Mouse (Mus musculus) neural tube, embryonic 12.5 days (tissue): ENCODE measurements at regions not wholly inside any gene's neighbourhood (a gene's known extent, or its start where the extent isn't known, plus 50 kb on each side); places are given as distances from the start of the nearest gene placed in this dataset.

ENCODE experiments used
- ATAC-seq: fragments of 200-750 bp; cut with Nextera tagmentation; 2 replicates; pipeline ENCODE4 v1.8.0; 2017; ENCODE audit warnings: low read depth, mild to moderate bottlenecking, moderate TSS enrichment, moderate library complexity; ENCODE audit not compliant: low FRiP score
- H3K27ac ChIP-seq: fragments of 300-500 bp; sonication (generic); 2 replicates; pipeline ENCODE4 v1.5.1; 2016
- H3K27me3 ChIP-seq: fragments of 300-500 bp; sonication (generic); replicated peaks from 2 replicates; pipeline ENCODE4 v1.6.1; 2016; ENCODE audit warnings: mild to moderate bottlenecking
- H3K36me3 ChIP-seq: fragments of 300-500 bp; sonication (generic); 2 replicates; pipeline ENCODE4 v1.6.1; 2016; ENCODE audit warnings: mild to moderate bottlenecking
- H3K4me1 ChIP-seq: fragments of 300-500 bp; sonication (generic); 2 replicates; pipeline ENCODE4 v1.6.1; 2016
- H3K4me2 ChIP-seq: fragments of 300-500 bp; sonication (generic); replicated peaks from 2 replicates; pipeline ENCODE4 v1.6.1; 2016; ENCODE audit warnings: mild to moderate bottlenecking
- H3K4me3 ChIP-seq: fragments of 300-500 bp; sonication (generic); 2 replicates; pipeline ENCODE4 v1.5.1; 2016
- H3K9ac ChIP-seq: fragments of 300-500 bp; sonication (generic); 2 replicates; pipeline ENCODE4 v1.6.1; 2016; ENCODE audit warnings: mild to moderate bottlenecking
- H3K9me3 ChIP-seq: fragments of 300-500 bp; sonication (generic); 2 replicates; pipeline ENCODE4 v1.6.1; 2016; ENCODE audit warnings: mild to moderate bottlenecking
- WGBS: fragments of 180-500 bp; shearing (Covaris S2); methylation state at CpG from one replicate; pipeline ENCODE4 v1.1.7; 2016; 5-methylcytosine and 5-hydroxymethylcytosine counted together

- H3K27ac ChIP-seq: no peak overlapping the region
- no peak overlapping the region for H3K4me2 ChIP-seq
- no peaks in the 10 kb centered on the region for H3K27me3 ChIP-seq
- H3K9me3 ChIP-seq: 0 out of 2 replicates have a peak, but pooled peaks cover 5% of the 10 kb centered on the region
- WGBS: 72% methylated on average over 1 of the region's 1 CpGs
- H3K36me3 ChIP-seq: no peaks in the 10 kb centered on the region
- ATAC-seq: no peak
- H3K4me1 ChIP-seq: no peaks in the 10 kb centered on the region
- no peak overlapping the region for H3K4me3 ChIP-seq
- no peak overlapping the region for H3K9ac ChIP-seq
Observed at GRCm38 (mm10) chr13:91344139-91344538, 115.9 kb upstream of the Ssbp2 start.

GRCm38 (mm10) chr13:91348489-91349083 is 111.5 kb upstream of the Ssbp2 start:
- 83% methylated on average over 12 of the region's 12 CpGs for WGBS
- peak; percentile 63 for ATAC-seq
- no peaks in the 10 kb centered on the region for H3K36me3 ChIP-seq
- no peaks in the 10 kb centered on the region for H3K4me1 ChIP-seq
- no peak overlapping the region for H3K4me3 ChIP-seq
- no peaks in the 10 kb centered on the region for H3K27me3 ChIP-seq
- 0 out of 2 replicates have a peak, but pooled peaks cover 5% of the 10 kb centered on the region for H3K9me3 ChIP-seq
- no peak overlapping the region for H3K27ac ChIP-seq
- H3K9ac ChIP-seq: no peak overlapping the region
- H3K4me2 ChIP-seq: no peak overlapping the region

GRCm38 (mm10) chr13:91352311-91352710 is 107.8 kb upstream of the Ssbp2 start:
- H3K4me1 ChIP-seq: no peaks in the 10 kb centered on the region
- H3K9me3 ChIP-seq: no peaks in the 10 kb centered on the region
- no peaks in the 10 kb centered on the region for H3K36me3 ChIP-seq
- no peak overlapping the region for H3K27ac ChIP-seq
- WGBS: 91% methylated on average over 8 of the region's 8 CpGs
- no peak overlapping the region for H3K9ac ChIP-seq
- no peak for ATAC-seq
- H3K4me3 ChIP-seq: no peak overlapping the region
- H3K27me3 ChIP-seq: no peaks in the 10 kb centered on the region
- H3K4me2 ChIP-seq: no peak overlapping the region

- no peaks in the 10 kb centered on the region for H3K9me3 ChIP-seq
- H3K4me1 ChIP-seq: no peaks in the 10 kb centered on the region
- H3K27ac ChIP-seq: no peak overlapping the region
- 83% methylated on average over 9 of the region's 9 CpGs for WGBS
- H3K4me2 ChIP-seq: no peak overlapping the region
- no peak overlapping the region for H3K4me3 ChIP-seq
- ATAC-seq: no peak
- no peaks in the 10 kb centered on the region for H3K27me3 ChIP-seq
- no peak overlapping the region for H3K9ac ChIP-seq
- no peaks in the 10 kb centered on the region for H3K36me3 ChIP-seq
Observed at GRCm38 (mm10) chr13:91356516-91356915, 103.6 kb upstream of the Ssbp2 start.

GRCm38 (mm10) chr13:91360121-91360520 is 100.0 kb upstream of the Ssbp2 start:
- 82% methylated on average over 6 of the region's 6 CpGs for WGBS

GRCm38 (mm10) chr13:91365270-91365952 is 94.7 kb upstream of the Ssbp2 start:
- H3K27ac ChIP-seq: no peak overlapping the region
- no peak overlapping the region for H3K4me2 ChIP-seq
- H3K36me3 ChIP-seq: no peaks in the 10 kb centered on the region
- WGBS: 67% methylated on average over 2 of the region's 2 CpGs
- no peaks in the 10 kb centered on the region for H3K9me3 ChIP-seq
- H3K27me3 ChIP-seq: no peaks in the 10 kb centered on the region
- ATAC-seq: peak; percentile 51; the same call in 1 of the 2 replicates
- H3K4me3 ChIP-seq: no peak overlapping the region
- H3K9ac ChIP-seq: no peak overlapping the region
- peaks cover 9% of the 10 kb centered on the region for H3K4me1 ChIP-seq

More at GRCm38 (mm10) chr13:91360121-91360520, 100.0 kb upstream of the Ssbp2 start:
- Histone ChIP-seq H3K36me3 (no peaks in the 10 kb centered on the region), H3K9ac (no peak overlapping the region), H3K4me2 (no peak overlapping the region), H3K4me3 (no peak overlapping the region), H3K9me3 (no peaks in the 10 kb centered on the region), H3K27ac (no peak overlapping the region), H3K27me3 (no peaks in the 10 kb centered on the region), H3K4me1 (no peaks in the 10 kb centered on the region)
- no peak for ATAC-seq

GRCm38 (mm10) chr13:91366540-91366939 is 93.5 kb upstream of the Ssbp2 start:
- no peaks in the 10 kb centered on the region for H3K36me3 ChIP-seq
- no peak overlapping the region for H3K9ac ChIP-seq
- no peaks in the 10 kb centered on the region for H3K27me3 ChIP-seq
- H3K4me3 ChIP-seq: no peak overlapping the region
- ATAC-seq: no peak
- no peak overlapping the region for H3K4me2 ChIP-seq
- H3K27ac ChIP-seq: no peak overlapping the region
- WGBS: 84% methylated on average over 4 of the region's 4 CpGs
- peaks cover 14% of the 10 kb centered on the region for H3K4me1 ChIP-seq
- no peaks in the 10 kb centered on the region for H3K9me3 ChIP-seq

GRCm38 (mm10) chr13:91367896-91368556 is 92.1 kb upstream of the Ssbp2 start:
- ATAC-seq: no peak
- no peak overlapping the region for H3K4me3 ChIP-seq
- H3K27me3 ChIP-seq: no peaks in the 10 kb centered on the region
- H3K36me3 ChIP-seq: no peaks in the 10 kb centered on the region
- no peak overlapping the region for H3K27ac ChIP-seq
- H3K4me1 ChIP-seq: peaks cover 29% of the 10 kb centered on the region
- H3K4me2 ChIP-seq: no peak overlapping the region
- 54% methylated on average over 7 of the region's 7 CpGs for WGBS
- no peaks in the 10 kb centered on the region for H3K9me3 ChIP-seq
- H3K9ac ChIP-seq: no peak overlapping the region

GRCm38 (mm10) chr13:91368664-91369063 is 91.4 kb upstream of the Ssbp2 start:
- Histone ChIP-seq H3K4me1 (peaks cover 33% of the 10 kb centered on the region), H3K4me3 (no peak overlapping the region), H3K9me3 (no peaks in the 10 kb centered on the region), H3K36me3 (no peaks in the 10 kb centered on the region), H3K27me3 (no peaks in the 10 kb centered on the region), H3K9ac (no peak overlapping the region), H3K27ac (no peak overlapping the region), H3K4me2 (no peak overlapping the region)
- no peak for ATAC-seq
- WGBS: 83% methylated on average over 7 of the region's 7 CpGs

- Histone ChIP-seq H3K27ac (peak overlapping the region; percentile 93; the same call in 1 of the 2 replicates), H3K27me3 (no peaks in the 10 kb centered on the region), H3K9me3 (no peaks in the 10 kb centered on the region), H3K4me1 (peaks cover 42% of the 10 kb centered on the region), H3K4me2 (peak overlapping the region; percentile 86), H3K4me3 (peak overlapping the region; percentile 36), H3K36me3 (no peaks in the 10 kb centered on the region), H3K9ac (peak overlapping the region; percentile 60; the same call in 1 of the 2 replicates)
- 33% methylated on average over 3 of the region's 3 CpGs for WGBS
- ATAC-seq: no peak
Observed at GRCm38 (mm10) chr13:91370021-91370420, 90.1 kb upstream of the Ssbp2 start.

- H3K4me3 ChIP-seq: peak overlapping the region; percentile 36
- H3K9ac ChIP-seq: peak overlapping the region; percentile 60
- H3K27ac ChIP-seq: peak overlapping the region; percentile 93
- no peaks in the 10 kb centered on the region for H3K27me3 ChIP-seq
- peak overlapping the region; percentile 86 for H3K4me2 ChIP-seq
- under 1% methylated on average over 11 of the region's 11 CpGs for WGBS
- ATAC-seq: peak; percentile 46
- no peaks in the 10 kb centered on the region for H3K9me3 ChIP-seq
- H3K4me1 ChIP-seq: peaks cover 42% of the 10 kb centered on the region
- H3K36me3 ChIP-seq: no peaks in the 10 kb centered on the region
Observed at GRCm38 (mm10) chr13:91370441-91370840, 89.6 kb upstream of the Ssbp2 start.

- Histone ChIP-seq H3K36me3 (no peaks in the 10 kb centered on the region), H3K4me2 (peak overlapping the region; percentile 86), H3K4me3 (peak overlapping the region; percentile 36), H3K9ac (peak overlapping the region; percentile 60), H3K4me1 (peaks cover 42% of the 10 kb centered on the region), H3K9me3 (no peaks in the 10 kb centered on the region), H3K27ac (peak overlapping the region; percentile 93), H3K27me3 (no peaks in the 10 kb centered on the region)
- peak; percentile 91 for ATAC-seq
- WGBS: under 1% methylated on average over 28 of the region's 28 CpGs
Observed at GRCm38 (mm10) chr13:91370886-91371595, 89.0 kb upstream of the Ssbp2 start.
